Mouse (Mus musculus): ENCODE measurements around the gene Trim2.

Gene Trim2

GRCm38 (mm10) chr3:84306777-84307176 is at the start of gene Trim2:
Gene Trim2 (minus strand): TSS chr3:84306877.
- DNase-seq (ENCODE audit: low spot score) = no peak

- DNase-seq (ENCODE audit: low spot score) = peak; percentile 69
Measured at GRCm38 (mm10) chr3:84355930-84356689, 49.4 kb upstream of the Trim2 start.

GRCm38 (mm10) chr3:84352353-84353034 is 45.8 kb upstream of the Trim2 start:
- no peak for DNase-seq (ENCODE audit: low spot score)

- no peak for DNase-seq (ENCODE audit: low spot score)
Measured at GRCm38 (mm10) chr3:84350311-84350710, 43.6 kb upstream of the Trim2 start.

- no peak for DNase-seq (ENCODE audit: low spot score)
Measured at GRCm38 (mm10) chr3:84349771-84350170, 43.1 kb upstream of the Trim2 start.

GRCm38 (mm10) chr3:84347426-84347825 is 40.7 kb upstream of the Trim2 start:
- peak; percentile 38 for DNase-seq (ENCODE audit: low spot score)

- no peak for DNase-seq (ENCODE audit: low spot score)
Measured at GRCm38 (mm10) chr3:84346456-84347150, 39.9 kb upstream of the Trim2 start.

- no peak for DNase-seq (ENCODE audit: low spot score)
Measured at GRCm38 (mm10) chr3:84345646-84345980, 38.9 kb upstream of the Trim2 start.

- DNase-seq (ENCODE audit: low spot score) = peak; percentile 68
Measured at GRCm38 (mm10) chr3:84344725-84345645, 38.3 kb upstream of the Trim2 start.

GRCm38 (mm10) chr3:84343101-84343500 is 36.4 kb upstream of the Trim2 start:
- no peak for DNase-seq (ENCODE audit: low spot score)

- DNase-seq (ENCODE audit: low spot score) = no peak
Measured at GRCm38 (mm10) chr3:84341811-84342210, 35.1 kb upstream of the Trim2 start.

GRCm38 (mm10) chr3:84337585-84337984 is 30.9 kb upstream of the Trim2 start:
- DNase-seq (ENCODE audit: low spot score) = no peak

- DNase-seq (ENCODE audit: low spot score) = no peak
Measured at GRCm38 (mm10) chr3:84336342-84336741, 29.7 kb upstream of the Trim2 start.

GRCm38 (mm10) chr3:84335421-84336073 is 28.9 kb upstream of the Trim2 start:
- no peak for DNase-seq (ENCODE audit: low spot score)

GRCm38 (mm10) chr3:84334771-84335420 is 28.2 kb upstream of the Trim2 start:
- no peak for DNase-seq (ENCODE audit: low spot score)

GRCm38 (mm10) chr3:84333400-84334349 is 27.0 kb upstream of the Trim2 start:
- peak; percentile 55 for DNase-seq (ENCODE audit: low spot score)

GRCm38 (mm10) chr3:84330210-84330609 is 23.5 kb upstream of the Trim2 start:
- DNase-seq (ENCODE audit: low spot score) = no peak

GRCm38 (mm10) chr3:84324967-84325441 is 18.3 kb upstream of the Trim2 start:
- no peak for DNase-seq (ENCODE audit: low spot score)

GRCm38 (mm10) chr3:84324478-84324877 is 17.8 kb upstream of the Trim2 start:
- no peak for DNase-seq (ENCODE audit: low spot score)

- DNase-seq (ENCODE audit: low spot score) = no peak
Measured at GRCm38 (mm10) chr3:84324000-84324399, 17.3 kb upstream of the Trim2 start.
